Mouse (Mus musculus): ENCODE measurements at regions not wholly inside any gene's neighbourhood (a gene's known extent, or its start where the extent isn't known, plus 50 kb on each side); places are given as distances from the start of the nearest gene placed in this dataset.

DNA sequence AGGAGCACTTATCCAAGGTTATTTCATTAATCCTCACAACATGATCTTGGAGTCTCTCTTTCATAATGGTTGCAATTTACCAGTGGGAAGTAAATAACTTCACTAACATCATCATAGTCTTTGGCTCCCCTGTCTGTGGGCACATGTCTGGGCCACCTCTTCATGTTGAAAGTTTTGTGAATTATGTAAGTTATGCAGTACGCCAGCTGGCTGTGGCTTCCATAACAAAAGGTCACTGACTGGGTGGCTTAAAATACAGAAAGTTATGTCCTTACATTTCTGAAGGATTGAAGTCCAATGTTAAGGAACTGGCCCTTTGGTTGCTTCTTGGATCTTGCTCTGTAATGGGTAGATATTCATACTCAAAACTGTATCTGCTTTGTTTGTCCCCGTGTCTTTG is 339.4 kb upstream of the Marcks start:
- no peak for DNase-seq (ENCODE audit: low read depth in 2 of 2, low spot score in 2 of 2)

DNA sequence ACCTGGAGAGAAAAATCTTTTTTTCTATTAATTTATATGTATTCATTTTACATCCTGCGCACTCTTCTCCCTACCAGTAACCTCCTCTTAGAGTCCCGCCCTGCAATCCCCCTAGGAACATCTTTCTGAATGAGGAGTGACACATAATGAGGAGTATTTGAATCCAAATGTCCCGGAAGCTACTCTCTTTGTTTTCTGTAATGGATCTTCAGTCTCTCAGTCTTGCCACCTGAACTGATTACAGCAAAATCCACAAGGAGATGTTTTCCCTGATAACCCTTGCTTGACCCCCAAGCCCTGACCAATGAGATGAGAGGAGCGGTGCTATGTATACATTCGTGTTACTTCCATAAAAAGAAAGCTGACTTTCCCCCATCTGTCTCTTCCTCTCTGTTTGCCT is 334.4 kb upstream of the Marcks start:
- DNase-seq (ENCODE audit: low read depth in 2 of 2, low spot score in 2 of 2): no peak

DNA sequence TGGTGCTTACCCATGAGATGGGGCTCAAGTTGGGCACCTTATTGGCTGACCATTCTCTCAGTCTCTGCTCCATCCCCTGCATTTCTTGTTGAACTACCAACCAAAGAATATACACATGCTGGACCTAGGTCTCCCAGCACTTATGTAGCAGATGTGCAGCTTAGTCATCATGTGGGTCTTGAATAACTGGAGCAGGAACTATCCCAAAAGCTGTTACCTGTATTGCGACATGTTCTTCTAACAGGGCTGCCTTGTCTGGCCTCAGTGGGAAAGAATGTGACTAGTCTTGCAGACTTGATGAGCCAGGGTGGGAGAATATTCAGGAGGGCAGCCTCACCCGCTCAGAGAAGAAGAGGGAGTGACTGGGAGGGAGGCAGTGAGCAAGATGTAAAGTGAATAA is 318.7 kb upstream of the Marcks start:
- no peak for DNase-seq (ENCODE audit: low read depth in 2 of 2, low spot score in 2 of 2)

DNA sequence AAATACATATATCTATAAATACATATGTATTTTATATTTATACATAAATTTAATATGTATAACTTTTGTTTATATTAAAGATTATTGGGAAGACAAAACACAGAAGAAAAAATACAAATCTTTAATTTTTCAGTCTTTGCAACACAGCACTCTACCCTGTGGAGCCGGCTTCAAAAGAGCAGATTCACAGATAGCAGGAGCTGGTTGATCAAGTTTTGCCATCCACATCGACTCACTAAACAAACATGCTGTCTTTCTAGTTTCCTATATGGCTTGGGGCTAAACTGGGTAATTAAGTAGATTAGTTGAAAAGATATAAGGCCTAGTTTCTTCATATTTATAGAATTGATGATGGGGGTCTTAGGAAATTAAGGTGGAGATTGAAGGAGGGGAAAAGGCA is 311.2 kb upstream of the Marcks start:
- no peak for DNase-seq (ENCODE audit: low read depth in 2 of 2, low spot score in 2 of 2)

DNA sequence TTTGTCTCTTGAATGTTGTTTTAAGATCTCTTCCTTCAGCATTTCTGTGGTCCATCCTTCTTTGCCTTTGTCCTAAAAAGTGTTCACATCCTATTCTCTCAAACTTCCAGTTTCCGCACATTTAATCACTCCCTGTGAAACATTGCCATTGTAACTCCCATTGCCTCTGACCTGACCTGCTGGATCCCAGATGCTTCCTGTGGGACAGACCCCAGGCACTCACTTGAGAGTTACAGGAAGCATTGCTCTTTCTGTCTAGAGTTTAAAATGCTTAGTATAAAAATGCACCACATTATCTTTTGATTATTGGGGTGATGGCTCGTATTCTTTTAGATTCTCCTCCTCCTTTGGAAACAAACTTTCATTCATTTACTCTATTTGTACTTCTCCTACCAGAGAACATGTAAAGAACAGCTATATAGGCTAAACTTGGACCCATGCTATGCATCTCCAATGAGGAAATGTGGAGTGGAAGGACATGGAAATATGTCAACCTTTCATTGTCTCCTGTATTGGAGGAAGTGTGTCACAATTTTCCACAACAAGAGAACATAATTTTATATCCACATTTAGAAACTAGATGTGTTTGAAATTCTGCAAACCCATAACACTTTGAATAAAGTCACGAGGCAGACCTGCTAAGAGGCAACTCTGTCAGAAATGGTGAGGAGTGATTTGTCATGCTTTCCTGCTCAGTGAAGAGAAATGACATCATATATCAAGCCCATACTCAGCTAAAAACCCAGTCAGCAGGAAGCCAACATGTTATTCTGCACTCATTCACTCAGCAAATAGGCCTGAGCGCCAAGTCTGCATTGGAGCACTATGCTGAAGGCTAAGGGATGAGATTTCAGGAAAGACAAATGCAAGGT is 308.8 kb upstream of the Marcks start:
- no peak for DNase-seq (ENCODE audit: low read depth in 2 of 2, low spot score in 2 of 2)

DNA sequence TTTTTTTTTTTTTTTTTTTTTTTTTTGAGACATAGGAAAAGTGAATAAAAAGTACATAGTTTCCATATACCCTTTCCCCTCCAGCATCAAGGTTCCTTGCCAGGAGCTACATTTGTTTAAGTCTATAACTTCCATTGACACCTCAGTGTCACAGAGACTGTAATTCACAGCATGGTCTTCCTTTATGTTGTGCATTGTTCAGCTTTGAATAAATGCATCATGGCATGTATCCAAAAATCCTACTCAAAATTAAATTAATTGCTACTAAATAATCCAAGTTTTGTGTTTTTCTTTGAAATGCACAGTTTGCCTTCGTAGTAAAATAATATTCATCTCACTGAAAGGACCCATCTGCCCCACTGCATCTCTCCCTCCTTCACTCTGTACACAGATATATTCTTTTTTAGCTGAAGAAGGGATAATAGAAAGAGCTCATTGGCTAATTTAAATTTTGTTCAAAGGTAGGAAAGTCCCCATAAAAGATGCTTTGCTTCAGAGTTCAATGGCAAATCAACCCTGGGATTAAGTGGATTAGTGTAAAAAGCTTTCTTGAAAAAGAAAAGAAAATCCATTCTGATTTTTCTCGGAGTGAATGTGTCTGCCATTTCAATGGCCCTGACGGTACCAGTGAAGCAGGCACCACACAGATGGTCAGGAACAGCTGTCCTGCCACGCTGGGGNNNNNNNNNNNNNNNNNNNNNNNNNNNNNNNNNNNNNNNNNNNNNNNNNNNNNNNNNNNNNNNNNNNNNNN is 301.3 kb upstream of the Marcks start:
- DNase-seq (ENCODE audit: low read depth in 2 of 2, low spot score in 2 of 2): no peak

DNA sequence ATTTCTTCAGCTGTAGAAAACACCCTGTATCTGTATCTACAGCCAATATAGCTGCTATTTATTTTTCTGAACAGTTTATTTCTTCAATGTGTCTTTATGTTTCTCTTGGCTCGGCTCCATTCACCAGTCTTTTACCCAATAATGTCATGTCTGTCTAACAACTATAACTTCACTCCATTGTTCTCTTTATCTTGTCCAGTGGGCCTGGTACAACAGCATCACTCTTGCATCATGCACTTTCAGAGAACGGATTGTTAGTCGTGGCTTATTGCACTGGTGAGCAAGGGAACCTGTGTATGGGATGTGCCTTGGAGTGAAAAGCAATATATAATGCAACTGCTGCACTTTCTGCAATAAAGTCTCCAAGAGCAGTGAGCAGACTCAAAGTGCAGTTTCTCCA is 299.6 kb upstream of the Marcks start:
- no peak for DNase-seq (ENCODE audit: low read depth in 2 of 2, low spot score in 2 of 2)

DNA sequence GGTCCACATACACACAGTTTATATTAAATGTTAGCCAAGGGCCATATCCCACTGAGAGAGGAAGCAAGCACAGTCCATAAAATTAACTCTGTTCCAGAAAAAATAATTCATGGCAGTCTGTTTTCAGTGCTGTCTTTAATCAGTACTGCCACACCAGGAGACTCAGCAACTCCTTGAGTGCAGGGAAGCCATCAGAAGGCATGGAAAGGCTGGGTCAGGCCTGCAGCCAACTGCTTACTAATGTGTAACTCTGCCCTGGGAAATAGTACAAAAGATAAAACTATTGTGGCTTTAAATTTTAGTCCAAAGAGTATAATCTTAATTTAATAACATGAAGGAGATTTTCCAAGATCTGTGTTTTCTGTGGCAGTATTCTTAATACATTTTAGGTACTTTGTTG is 298.1 kb upstream of the Marcks start:
- no peak for DNase-seq (ENCODE audit: low read depth in 2 of 2, low spot score in 2 of 2)

DNA sequence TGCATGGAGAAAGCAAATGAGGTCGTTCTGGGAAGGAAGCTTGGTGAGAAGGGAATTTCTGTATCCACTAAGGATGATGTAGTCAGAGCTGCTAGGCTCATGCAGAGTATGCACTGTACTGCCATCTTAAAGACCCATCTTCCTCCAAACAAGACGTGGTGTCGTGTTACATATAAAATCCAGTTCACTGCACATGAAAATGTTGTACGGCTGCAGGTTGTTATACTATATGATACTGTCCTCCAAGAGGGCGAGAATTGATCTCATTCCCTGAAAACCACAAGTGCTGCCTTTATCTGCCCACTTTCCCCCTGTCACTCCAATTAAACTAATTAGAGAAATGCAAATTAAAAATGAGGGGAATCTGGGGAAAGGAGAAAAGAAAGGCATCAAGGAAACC is 295.5 kb upstream of the Marcks start:
- no peak for DNase-seq (ENCODE audit: low read depth in 2 of 2, low spot score in 2 of 2)

DNA sequence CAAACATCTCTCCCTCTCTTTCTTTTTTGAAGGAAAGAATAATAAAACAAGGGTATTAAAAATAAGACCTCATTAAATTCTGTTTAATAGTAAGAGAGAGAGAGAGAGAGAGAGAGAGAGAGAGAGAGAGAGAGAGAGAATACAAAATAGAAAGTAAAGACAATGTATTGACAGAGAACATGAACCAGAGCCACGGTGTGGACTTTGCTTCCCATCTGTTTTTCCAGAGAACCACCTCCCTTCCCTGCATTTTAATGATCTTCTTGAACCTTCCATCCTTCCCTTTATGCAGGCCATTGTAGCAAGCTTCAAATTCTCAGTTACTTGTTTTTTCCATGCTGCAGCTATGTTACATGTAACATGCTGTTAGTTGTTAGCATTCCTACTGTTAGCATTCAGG is 284.3 kb upstream of the Marcks start:
- DNase-seq (ENCODE audit: low read depth in 2 of 2, low spot score in 2 of 2): no peak

DNA sequence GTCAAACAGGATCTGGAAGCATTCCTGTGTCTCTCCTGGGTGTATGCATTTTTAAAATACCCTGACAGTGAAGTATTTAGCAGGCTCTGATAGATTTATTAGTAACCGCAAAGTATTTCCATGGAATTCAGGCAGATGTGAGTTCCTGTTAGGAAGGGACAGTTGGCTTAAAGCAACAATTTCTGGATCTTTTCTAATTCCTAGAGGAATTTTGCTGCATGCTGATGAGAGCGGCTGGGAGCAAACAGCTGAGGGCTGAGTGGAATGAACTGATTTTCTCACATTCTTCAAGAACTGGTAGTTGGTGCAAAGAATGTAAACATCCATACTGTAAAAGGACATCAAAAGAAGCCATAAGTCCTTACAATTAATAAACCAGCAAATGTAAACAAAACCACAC is 283.9 kb upstream of the Marcks start:
- DNase-seq (ENCODE audit: low read depth in 2 of 2, low spot score in 2 of 2): no peak

DNA sequence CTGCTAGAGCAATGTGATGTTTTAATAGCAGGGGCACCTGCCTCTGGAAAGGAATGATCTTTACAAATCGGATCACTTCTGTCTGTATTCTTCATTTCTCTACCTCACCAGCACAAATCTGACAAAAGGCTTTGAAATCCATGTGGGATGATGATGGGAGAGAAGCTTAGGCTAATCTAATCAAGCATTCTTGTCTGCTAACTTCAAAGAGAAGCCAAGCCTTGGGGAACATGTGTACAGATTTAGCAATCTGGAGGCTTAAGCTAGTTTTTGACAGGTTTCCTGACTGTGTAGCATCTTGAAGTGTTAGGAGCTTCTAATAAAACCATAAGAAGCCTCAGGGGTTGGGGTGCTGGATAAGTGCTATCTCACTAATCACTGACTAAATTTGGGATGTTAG is 277.6 kb upstream of the Marcks start:
- DNase-seq (ENCODE audit: low read depth in 2 of 2, low spot score in 2 of 2): no peak

DNA sequence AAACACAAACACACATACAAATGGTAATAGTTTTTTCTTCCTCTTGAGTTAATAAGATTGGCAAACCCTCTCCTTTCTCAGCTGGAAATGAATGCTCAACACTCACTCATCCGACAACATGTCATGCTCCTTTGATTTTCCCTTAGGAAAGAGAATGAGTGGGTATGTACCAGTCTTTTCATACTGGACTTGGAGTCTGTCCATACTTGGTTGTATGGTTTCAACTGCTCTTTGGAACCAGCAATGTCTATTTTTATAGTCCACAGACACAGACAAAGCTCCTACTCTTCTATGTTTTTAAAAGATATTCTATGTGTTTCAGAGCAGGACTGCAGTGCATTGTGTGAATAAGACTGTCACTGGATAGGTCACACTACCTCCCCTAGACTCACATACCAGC is 273.7 kb upstream of the Marcks start:
- DNase-seq (ENCODE audit: low read depth in 2 of 2, low spot score in 2 of 2): no peak

DNA sequence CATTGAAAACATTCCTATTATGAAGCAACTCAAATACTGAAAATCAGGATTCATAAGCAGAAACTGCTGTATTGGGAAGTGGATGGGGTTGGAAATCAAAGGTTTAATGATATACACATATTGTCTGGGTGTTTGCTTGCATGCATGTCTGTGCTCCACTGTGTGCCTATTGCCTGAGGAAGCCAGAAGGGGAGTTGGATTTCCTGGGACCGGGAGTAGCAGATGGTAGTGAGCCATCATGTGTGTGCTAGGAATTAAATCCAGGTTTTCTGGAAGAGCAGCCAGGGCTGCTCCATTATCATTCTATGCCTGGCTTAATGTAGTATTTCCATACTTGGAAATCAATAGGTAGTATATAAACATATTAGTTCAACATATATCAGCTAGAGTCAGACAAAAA is 271.0 kb upstream of the Marcks start:
- no peak for DNase-seq (ENCODE audit: low read depth in 2 of 2, low spot score in 2 of 2)

DNA sequence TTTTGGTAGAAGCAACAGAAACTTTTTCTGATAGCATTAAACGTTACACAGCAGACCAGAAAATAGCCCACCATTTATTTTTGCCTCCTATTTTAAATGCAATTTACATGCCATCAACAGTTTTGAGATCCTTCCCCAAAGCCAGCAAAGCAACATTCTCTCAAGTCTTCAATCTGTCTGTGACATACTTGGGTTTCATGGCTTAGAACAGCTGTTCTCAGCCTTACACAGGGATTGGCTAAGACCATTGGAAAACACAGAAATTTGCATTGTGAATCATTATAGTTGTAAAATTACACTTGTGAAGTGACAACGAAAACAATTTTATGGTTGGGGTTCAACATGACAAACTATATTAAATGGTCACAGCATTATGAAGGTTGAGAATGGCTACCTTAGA is 268.8 kb upstream of the Marcks start:
- DNase-seq (ENCODE audit: low read depth in 2 of 2, low spot score in 2 of 2): no peak

DNA sequence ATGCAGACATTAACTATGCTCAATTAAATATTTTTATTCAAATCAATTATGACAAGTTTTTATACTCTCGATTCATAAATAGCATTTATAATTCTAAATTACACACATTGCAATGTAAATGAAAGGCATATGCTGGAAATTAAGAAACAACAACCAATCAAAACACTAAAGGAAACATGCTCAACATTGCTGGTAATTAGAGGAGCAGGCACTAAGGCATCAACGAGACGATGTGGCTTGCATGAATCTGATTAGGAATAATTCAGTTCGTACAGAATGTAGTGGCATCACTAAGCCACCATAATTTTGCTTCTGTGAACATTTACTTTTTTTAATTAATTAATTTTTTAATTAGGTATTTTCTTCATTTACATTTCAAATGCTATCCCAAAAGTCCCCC is 266.2 kb upstream of the Marcks start:
- no peak for DNase-seq (ENCODE audit: low read depth in 2 of 2, low spot score in 2 of 2)

DNA sequence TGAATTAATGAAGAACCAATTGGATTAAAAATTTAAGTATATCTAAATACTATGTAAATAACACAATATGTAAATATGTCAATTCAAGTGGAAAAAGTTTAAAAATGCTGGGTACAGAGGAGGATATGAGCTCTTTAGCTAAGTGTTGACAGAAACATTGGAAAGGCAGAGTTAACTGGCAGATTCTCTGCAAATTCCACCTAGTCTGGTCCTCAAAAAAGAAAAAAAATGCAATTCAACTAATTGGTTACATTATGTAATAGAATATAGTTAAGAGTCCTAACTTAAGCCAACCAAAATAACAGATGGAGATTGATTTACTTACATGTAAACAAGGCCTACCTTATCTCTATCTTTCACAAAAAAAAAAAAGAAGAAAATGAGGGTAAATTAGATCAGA is 265.7 kb upstream of the Marcks start:
- DNase-seq (ENCODE audit: low read depth in 2 of 2, low spot score in 2 of 2): no peak

DNA sequence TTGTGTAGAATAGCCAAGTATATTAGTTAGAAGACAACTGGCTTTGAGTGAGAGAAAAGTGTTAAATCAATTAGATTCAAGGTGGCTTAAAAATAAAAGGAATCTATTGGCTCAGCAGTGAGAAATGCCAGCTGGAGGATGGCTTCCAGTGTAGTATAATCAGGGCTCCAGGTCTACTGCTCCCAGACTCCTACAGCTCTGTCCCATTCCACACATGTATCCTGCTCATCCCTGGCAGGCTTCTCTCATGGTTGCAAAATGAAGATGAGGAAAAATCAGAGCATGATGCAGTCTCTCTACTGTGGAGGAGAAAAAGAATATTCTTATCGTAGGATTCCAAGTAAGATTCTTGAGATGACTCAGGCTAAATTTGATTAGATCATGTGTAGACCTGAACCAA is 263.7 kb upstream of the Marcks start:
- DNase-seq (ENCODE audit: low read depth in 2 of 2, low spot score in 2 of 2): no peak

DNA sequence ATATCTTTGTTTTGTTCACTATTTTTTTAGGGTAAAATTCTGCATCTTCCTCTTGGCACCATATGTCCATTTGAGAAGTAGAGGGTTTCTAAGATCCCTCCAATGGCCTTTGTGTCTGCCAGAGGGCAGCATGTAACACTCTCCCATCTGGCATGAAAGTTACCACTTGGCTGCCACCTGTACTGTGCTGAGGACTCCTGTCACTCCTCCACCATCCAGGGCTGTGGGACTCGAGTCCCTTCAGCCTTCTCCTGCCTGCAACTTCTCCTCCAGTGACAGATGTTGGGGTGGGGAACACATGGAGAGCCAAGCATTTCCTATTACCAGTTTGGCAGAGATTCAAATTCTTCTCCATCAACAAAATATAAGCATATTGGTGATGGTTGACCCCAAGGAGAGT is 262.3 kb upstream of the Marcks start:
- DNase-seq (ENCODE audit: low read depth in 2 of 2, low spot score in 2 of 2): no peak

DNA sequence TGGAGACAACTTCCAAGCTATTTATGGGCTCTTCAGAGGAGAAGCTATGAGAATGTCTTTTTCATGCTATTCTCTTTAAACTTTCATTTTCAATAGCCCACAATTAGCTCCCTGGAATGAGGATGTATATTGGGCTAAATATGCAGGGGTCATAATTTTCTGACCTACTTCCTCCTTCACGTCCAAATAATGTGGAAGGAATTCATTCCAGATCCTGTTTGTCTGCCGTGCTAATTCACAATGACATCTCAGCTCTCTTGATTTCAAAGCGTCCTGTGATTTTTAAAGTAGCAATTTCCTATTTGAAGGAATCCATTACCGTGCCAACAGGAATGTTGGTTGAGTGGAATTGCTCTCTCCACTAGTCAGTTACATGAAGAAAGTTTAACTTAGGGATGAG is 261.7 kb upstream of the Marcks start:
- no peak for DNase-seq (ENCODE audit: low read depth in 2 of 2, low spot score in 2 of 2)

DNA sequence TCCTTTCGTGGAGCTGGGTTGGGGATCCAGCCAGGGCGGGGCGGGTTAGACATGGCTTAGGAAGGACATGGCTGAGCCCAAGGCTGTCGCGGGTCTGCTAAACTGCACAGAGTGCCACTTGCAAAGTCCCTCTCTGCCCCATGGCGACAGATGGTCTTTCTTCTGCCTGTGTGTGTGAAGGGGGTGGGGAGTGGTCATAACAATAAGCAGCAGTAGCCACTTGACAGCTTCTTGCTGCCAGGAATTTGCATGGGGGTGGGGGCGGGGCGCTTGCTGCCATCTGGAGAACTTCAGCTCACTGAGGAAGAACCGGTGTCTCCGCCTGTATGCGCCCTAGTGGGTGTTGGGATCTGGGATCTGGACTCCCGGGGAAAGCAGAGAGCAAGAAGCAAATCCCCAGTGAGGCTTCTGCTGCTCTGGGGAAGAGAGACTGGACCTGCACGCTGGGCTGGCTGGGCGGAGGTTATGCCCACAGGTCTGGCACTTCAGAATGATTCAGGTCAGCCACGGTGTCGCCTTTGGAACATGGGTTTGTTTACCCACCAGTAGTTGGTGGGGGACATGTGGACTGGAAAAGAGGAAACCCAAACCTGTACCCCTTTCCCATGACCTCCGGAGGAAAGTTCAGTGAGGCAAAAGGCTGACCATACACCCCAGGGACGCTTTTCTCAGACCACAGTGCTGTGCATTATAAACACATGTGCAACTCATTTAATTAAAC is 258.7 kb upstream of the Marcks start:
- no peak for DNase-seq (ENCODE audit: low read depth in 2 of 2, low spot score in 2 of 2)

DNA sequence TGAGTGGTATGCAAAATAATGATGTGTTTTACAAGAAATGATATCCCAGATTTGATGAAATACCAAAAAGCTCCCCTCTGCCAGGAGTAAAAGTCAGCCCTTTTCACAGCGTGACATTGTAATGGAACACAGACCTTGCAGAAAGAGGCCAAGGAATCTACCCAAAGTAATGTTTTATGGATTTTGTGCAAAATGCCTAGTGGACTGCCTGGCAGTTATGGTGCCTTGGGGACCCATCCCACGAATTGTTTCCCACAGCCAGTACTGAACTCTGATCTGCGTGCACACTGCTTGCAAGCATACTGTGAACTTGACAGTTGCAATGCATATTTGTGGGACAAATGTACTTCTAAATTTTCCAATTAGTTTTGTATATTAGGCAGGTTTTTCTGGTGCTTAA is 251.3 kb upstream of the Marcks start:
- no peak for DNase-seq (ENCODE audit: low read depth in 2 of 2, low spot score in 2 of 2)

Data from CD8-positive naive resting alpha-beta T cell, adult 2 months (primary cell).